Mouse (Mus musculus) hindbrain, postnatal 0 days (tissue): ENCODE measurements at regions not wholly inside any gene's neighbourhood (a gene's known extent, or its start where the extent isn't known, plus 50 kb on each side); places are given as distances from the start of the nearest gene placed in this dataset.
"Not testable (repeated sequence)": the region's sequence is repeated elsewhere in the genome, so short reads cannot be mapped to it uniquely, and the experiment has no call there.

ENCODE experiments used
- ATAC-seq: fragments of 200-750 bp; cut with Nextera tagmentation; 2 replicates; pipeline ENCODE4 v1.8.0; 2017; ENCODE audit warnings: mild to moderate bottlenecking, moderate TSS enrichment, moderate library complexity
- DNase-seq: peaks from one replicate; pipeline ENCODE4 v3.0.0-alpha.2; 2015; ENCODE audit warnings: low spot score
- H3K27ac ChIP-seq: fragments of 300-500 bp; sonication (generic); 2 replicates; pipeline ENCODE4 v1.5.1; 2014; ENCODE audit warnings: mild to moderate bottlenecking
- H3K27me3 ChIP-seq: fragments of 300-500 bp; sonication (generic); 2 replicates; pipeline ENCODE4 v1.6.1; 2014; ENCODE audit warnings: low read length, mixed read lengths; ENCODE audit not compliant: insufficient read depth
- H3K36me3 ChIP-seq: fragments of 300-500 bp; sonication (generic); 2 replicates; pipeline ENCODE4 v1.6.1; 2014; ENCODE audit warnings: low read length, mixed read lengths; ENCODE audit not compliant: insufficient read depth
- H3K4me1 ChIP-seq: fragments of 300-500 bp; sonication (generic); 2 replicates; pipeline ENCODE4 v1.6.1; 2014; ENCODE audit warnings: antibody characterized with exemption, low read length, mixed read lengths; ENCODE audit not compliant: insufficient read depth
- H3K4me2 ChIP-seq: fragments of 300-500 bp; sonication (generic); 2 replicates; pipeline ENCODE4 v1.6.1; 2014; ENCODE audit warnings: low read depth, mild to moderate bottlenecking, low read length, moderate library complexity, mixed read lengths
- H3K4me3 ChIP-seq: fragments of 300-500 bp; sonication (generic); 2 replicates; pipeline ENCODE4 v1.5.1; 2014; ENCODE audit warnings: low read length
- H3K9ac ChIP-seq: fragments of 300-500 bp; sonication (generic); replicated peaks from 2 replicates; pipeline ENCODE4 v1.6.1; 2014; ENCODE audit warnings: mild to moderate bottlenecking, low read length, moderate library complexity, mixed read lengths
- H3K9me3 ChIP-seq: fragments of 300-500 bp; sonication (generic); 2 replicates; pipeline ENCODE4 v1.6.1; 2016; ENCODE audit warnings: low read length, mixed read lengths
- CTCF ChIP-seq: IDR thresholded peaks from 2 replicates; pipeline ENCODE4 v1.5.1; 2016; ENCODE audit warnings: antibody characterized with exemption, control low read depth, low read depth
- WGBS: fragments of 180-500 bp; shearing (Covaris S2); extraction: QIAGEN DNeasy Blood & Tissue Kit; methylation state at CpG from one replicate; pipeline ENCODE4 v1.1.7; 2014; 5-methylcytosine and 5-hydroxymethylcytosine counted together

GRCm38 (mm10) chr14:76948481-76948880 is 88.1 kb upstream of the Ccdc122 start:
- Histone ChIP-seq H3K36me3 (no peaks in the 10 kb centered on the region), H3K27ac (peak overlapping the region; percentile 54; the same call in 1 of the 2 replicates), H3K4me1 (peaks cover 14% of the 10 kb centered on the region), H3K27me3 (no peaks in the 10 kb centered on the region), H3K9ac (no peak overlapping the region), H3K9me3 (no peaks in the 10 kb centered on the region), H3K4me2 (no peak overlapping the region), H3K4me3 (no peak overlapping the region)
- DNase-seq (peak; percentile 65), ATAC-seq (peak; percentile 45; the same call in 1 of the 2 replicates)
- TF ChIP-seq CTCF = no peak
- WGBS = 31% methylated on average over 6 of the region's 6 CpGs

DNA sequence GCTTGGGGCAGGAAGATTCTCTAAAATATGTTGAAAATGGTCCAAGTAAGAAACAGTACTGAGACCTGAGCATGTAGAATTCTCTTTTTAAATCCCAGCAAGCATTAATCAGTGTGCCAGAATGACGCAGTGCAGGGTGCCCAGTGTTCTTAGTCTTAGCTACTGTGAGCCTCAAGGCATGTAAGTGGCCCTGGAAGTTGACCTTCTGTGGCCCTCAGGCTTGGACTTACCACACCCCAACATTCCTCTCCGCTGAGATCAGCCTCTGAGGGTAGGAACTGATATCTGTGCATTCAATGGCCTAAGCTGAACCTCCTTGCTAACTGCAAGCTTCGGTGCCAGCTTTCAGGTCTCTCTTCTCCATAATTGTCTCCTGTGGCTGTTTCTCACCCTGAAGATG is 89.4 kb upstream of the Ccdc122 start:
- 75% methylated on average over 3 of the region's 3 CpGs for WGBS
- no peaks in the 10 kb centered on the region for H3K9me3 ChIP-seq
- no peak overlapping the region for H3K9ac ChIP-seq
- no peaks in the 10 kb centered on the region for H3K36me3 ChIP-seq
- DNase-seq = no peak
- no peak overlapping the region for H3K27ac ChIP-seq
- no peak for TF ChIP-seq CTCF
- peaks cover 14% of the 10 kb centered on the region for H3K4me1 ChIP-seq
- no peak overlapping the region for H3K4me2 ChIP-seq
- H3K4me3 ChIP-seq = no peak overlapping the region
- no peaks in the 10 kb centered on the region for H3K27me3 ChIP-seq
- no peak for ATAC-seq

GRCm38 (mm10) chr14:76945626-76946025 is 90.9 kb upstream of the Ccdc122 start:
- no peaks in the 10 kb centered on the region for H3K9me3 ChIP-seq
- no peak for TF ChIP-seq CTCF
- H3K4me1 ChIP-seq = peaks cover 14% of the 10 kb centered on the region
- no peak overlapping the region for H3K4me2 ChIP-seq
- no peaks in the 10 kb centered on the region for H3K36me3 ChIP-seq
- H3K27me3 ChIP-seq = no peaks in the 10 kb centered on the region
- H3K4me3 ChIP-seq = no peak overlapping the region
- H3K9ac ChIP-seq = no peak overlapping the region
- ATAC-seq (no peak), DNase-seq (no peak)
- no peak overlapping the region for H3K27ac ChIP-seq
- 68% methylated on average over 6 of the region's 6 CpGs for WGBS

DNA sequence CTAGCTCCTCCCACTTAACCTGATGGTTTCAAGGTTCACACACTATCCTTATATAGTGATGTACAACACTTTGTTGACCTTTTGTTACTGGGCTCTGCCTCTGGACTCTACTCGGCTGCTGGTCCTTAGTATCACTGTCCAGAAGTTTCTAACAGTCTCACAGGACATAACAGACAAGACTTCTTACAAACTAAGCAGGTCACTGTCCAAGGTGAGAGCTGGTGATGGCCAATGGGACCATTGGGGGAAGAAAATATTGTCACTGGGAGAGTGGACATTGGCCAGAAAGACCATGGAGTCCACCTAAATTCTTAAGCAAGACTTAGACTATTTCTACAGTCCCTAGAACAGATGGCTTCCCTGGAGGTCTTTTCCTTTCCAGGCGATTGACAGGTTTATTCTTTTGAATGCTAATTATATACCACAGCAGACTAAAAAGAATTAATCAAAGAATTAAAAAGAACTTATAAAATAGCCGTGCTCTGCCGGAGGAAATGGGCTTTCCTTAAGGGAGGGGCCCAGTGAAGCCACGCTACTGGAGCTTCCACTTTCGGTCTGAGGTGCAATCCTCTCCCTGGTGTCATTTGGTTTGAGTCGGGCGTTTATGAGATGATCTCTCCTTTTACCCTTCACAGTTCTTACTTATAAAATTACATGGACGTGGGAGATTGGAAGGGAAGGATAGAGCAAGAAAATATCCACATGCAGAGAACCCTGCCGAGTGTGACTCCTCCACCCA is 94.9 kb upstream of the Ccdc122 start:
- no peaks in the 10 kb centered on the region for H3K9me3 ChIP-seq
- 63% methylated on average over 10 of the region's 10 CpGs for WGBS
- no peaks in the 10 kb centered on the region for H3K36me3 ChIP-seq
- H3K4me1 ChIP-seq = no peaks in the 10 kb centered on the region
- no peak overlapping the region for H3K27ac ChIP-seq
- H3K4me3 ChIP-seq = no peak overlapping the region
- H3K9ac ChIP-seq = no peak overlapping the region
- TF ChIP-seq CTCF = no peak
- DNase-seq (no peak), ATAC-seq (no peak)
- no peak overlapping the region for H3K4me2 ChIP-seq
- H3K27me3 ChIP-seq = no peaks in the 10 kb centered on the region

- Histone ChIP-seq H3K36me3 (no peaks in the 10 kb centered on the region), H3K4me3 (no peak overlapping the region), H3K9me3 (no peaks in the 10 kb centered on the region), H3K9ac (no peak overlapping the region), H3K4me2 (no peak overlapping the region), H3K27ac (no peak overlapping the region), H3K27me3 (no peaks in the 10 kb centered on the region), H3K4me1 (no peaks in the 10 kb centered on the region)
- DNase-seq (no peak), ATAC-seq (no peak)
- 87% methylated on average over 4 of the region's 4 CpGs for WGBS
- no peak for TF ChIP-seq CTCF
These were observed 96.1 kb upstream of the Ccdc122 start for GRCm38 (mm10) chr14:76940507-76940906.

- Histone ChIP-seq H3K27ac (no peak overlapping the region), H3K4me1 (no peaks in the 10 kb centered on the region), H3K4me3 (no peak overlapping the region), H3K9ac (no peak overlapping the region), H3K27me3 (no peaks in the 10 kb centered on the region), H3K4me2 (no peak overlapping the region), H3K36me3 (no peaks in the 10 kb centered on the region), H3K9me3 (no peaks in the 10 kb centered on the region)
- DNase-seq (no peak), ATAC-seq (no peak)
- no peak for TF ChIP-seq CTCF
- WGBS = 90% methylated on average over 1 of the region's 1 CpGs
These were observed 99.9 kb upstream of the Ccdc122 start for GRCm38 (mm10) chr14:76936671-76937070.

- not testable (repeated sequence) for H3K4me1 ChIP-seq, H3K36me3 ChIP-seq, ATAC-seq, H3K9ac ChIP-seq, H3K4me2 ChIP-seq, H3K4me3 ChIP-seq, H3K9me3 ChIP-seq, H3K27ac ChIP-seq, H3K27me3 ChIP-seq, DNase-seq
- WGBS = 76% methylated on average over 4 of the region's 4 CpGs
These were observed 100.5 kb upstream of the Ccdc122 start for GRCm38 (mm10) chr14:76936051-76936450.
